Mouse (Mus musculus): Measurements from ENCODE around the gene Actr6.

DNA sequence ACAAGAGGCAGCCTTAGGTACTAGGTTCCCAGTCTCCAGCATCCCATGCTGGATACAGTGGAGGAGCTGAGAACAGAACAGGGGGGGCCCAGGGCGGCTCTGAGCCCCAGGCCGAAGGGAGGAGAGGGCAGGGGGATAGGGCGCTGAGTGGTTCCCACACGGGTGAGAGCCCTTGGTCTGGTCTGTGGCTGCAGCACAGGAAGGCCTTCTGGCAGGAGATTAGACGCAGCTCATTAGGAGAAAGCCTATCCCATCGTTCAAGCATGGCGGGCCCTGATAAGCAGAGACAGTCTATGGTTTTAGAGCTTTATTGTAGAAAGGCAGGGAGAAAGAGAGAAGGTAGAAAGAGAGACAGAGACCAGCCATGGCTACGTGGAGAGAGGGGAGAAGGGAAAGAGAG, 42.1 kb downstream of the Actr6 start:
- TF ChIP-seq CTCF (IDR thresholded peaks at IDR 0.05; ENCODE audit: extremely low read depth, insufficient read length, insufficient replicate concordance, low read depth, low read length) (no peak), POLR2A (IDR thresholded peaks at IDR 0.05; ENCODE audit: low read depth, low read length) (no peak)

All from small intestine, adult 2 months (tissue).